ENCODE assay signal across 8 mouse cellular contexts in genomic region chr8:83165235-83165930, GRCm38 (mm10). TPM values are rescaled to one million over a fixed set of nuclear protein-coding genes. Genes with fewer than 3 reads are reported as not detected.
DNase-seq lines count a peak whose midpoint lies in the region; ATAC-seq and TF ChIP-seq lines count a peak whose summit lies in the region.

TSS of gene Tbc1d9 (plus strand) at chr8:83165352.

- peak within 1 kb of the TSS; percentile 93 for H3K27ac ChIP-seq in hindbrain, embryonic 11.5 days (ENCODE audit: low read depth, low read length)
- peak within 1 kb of the TSS; percentile 85 for H3K27ac ChIP-seq in lung, embryonic 15.5 days
- H3K27ac ChIP-seq in olfactory bulb, adult 2 months (ENCODE audit: insufficient read depth, low read depth, low read length): peak within 1 kb of the TSS; percentile 86

- no peaks in the 10 kb centered on the region for H3K9me3 ChIP-seq in hindbrain, embryonic 11.5 days (ENCODE audit: control insufficient read depth, low read length)
- no peaks in the 10 kb centered on the region for H3K9me3 ChIP-seq in lung, embryonic 15.5 days

- no peaks in the 10 kb centered on the region for H3K36me3 ChIP-seq in hindbrain, embryonic 11.5 days (ENCODE audit: control insufficient read depth, insufficient read depth, low read length)
- H3K36me3 ChIP-seq in lung, embryonic 15.5 days: no peaks in the 10 kb centered on the region

- under 1% methylated on average over 62 of the region's 63 CpGs for WGBS in hindbrain, embryonic 11.5 days
- WGBS in lung, embryonic 15.5 days: under 1% methylated on average over 63 of the region's 63 CpGs
- WGBS in olfactory bulb, adult 2 months: under 1% methylated on average over 63 of the region's 63 CpGs

- peak within 1 kb of the TSS; percentile 97 for H3K9ac ChIP-seq in hindbrain, embryonic 11.5 days (ENCODE audit: low read depth, low read length)
- H3K9ac ChIP-seq in lung, embryonic 15.5 days: peak within 1 kb of the TSS; percentile 76

- peak within 1 kb of the TSS; percentile 74 for H3K4me2 ChIP-seq in hindbrain, embryonic 11.5 days (replicated peaks; ENCODE audit: low read depth, low read length)
- H3K4me2 ChIP-seq in lung, embryonic 15.5 days: peak within 1 kb of the TSS; percentile 96

- peak within 1 kb of the TSS; percentile 86 for H3K4me3 ChIP-seq in hindbrain, embryonic 11.5 days (ENCODE audit: low read depth, low read length)
- H3K4me3 ChIP-seq in lung, embryonic 15.5 days: peak within 1 kb of the TSS; percentile 72
- H3K4me3 ChIP-seq in olfactory bulb, adult 2 months (ENCODE audit: insufficient read depth, low read depth, low read length): peak within 1 kb of the TSS; percentile 84

- 0 out of 2 replicates have a peak, but pooled peaks cover 2% of the 10 kb centered on the region for H3K4me1 ChIP-seq in hindbrain, embryonic 11.5 days (replicated peaks; ENCODE audit: control insufficient read depth, insufficient read depth, low read length)
- H3K4me1 ChIP-seq in lung, embryonic 15.5 days: peaks cover 5% of the 10 kb centered on the region; the same call in 1 of the 2 replicates
- peaks cover 2% of the 10 kb centered on the region; the same call in 1 of the 2 replicates for H3K4me1 ChIP-seq in olfactory bulb, adult 2 months (ENCODE audit: control insufficient read depth, insufficient read depth, low read length)

- ATAC-seq in hindbrain, embryonic 11.5 days (ENCODE audit: low FRiP score): peak; percentile 93
- peak; percentile 93 for ATAC-seq in lung, embryonic 15.5 days (ENCODE audit: borderline replicate concordance, extremely low read depth, low FRiP score, low TSS enrichment)

- peak; percentile 92 for DNase-seq in Muller cell, postnatal 12 days (ENCODE audit: inconsistent ontology term)
- DNase-seq in cerebellum, postnatal 14 days: peak; percentile 83 to 88
- DNase-seq in frontal cortex, postnatal 25 days (ENCODE audit: low spot score in 2 of 2): peak; percentile 44 to 49
- DNase-seq in hindbrain, embryonic 11.5 days (ENCODE audit: low spot score): peak; percentile 80
- peak; percentile 67 to 77 for DNase-seq in layer of hippocampus, postnatal 10 days (ENCODE audit: low spot score in 2 of 2)
- DNase-seq in thymus, postnatal 14 days: peak; percentile 19

- no peak; the same call in none of the 2 replicates for TF ChIP-seq POLR2A in olfactory bulb, adult 2 months (IDR thresholded peaks at IDR 0.05; ENCODE audit: insufficient read depth, low read depth, low read length)

- no peaks in the 10 kb centered on the region; the same call in 1 of the 2 replicates for H3K27me3 ChIP-seq in hindbrain, embryonic 11.5 days (ENCODE audit: control insufficient read depth, insufficient read depth, low read length)
- H3K27me3 ChIP-seq in lung, embryonic 15.5 days: 0 out of 2 replicates have a peak, but pooled peaks cover 4% of the 10 kb centered on the region

- TF ChIP-seq CTCF in olfactory bulb, adult 2 months (IDR thresholded peaks at IDR 0.05; ENCODE audit: insufficient read depth, low read depth, low read length): no peak

RNA-seq across cellular contexts. Expression of gene Tbc1d9, which starts in this region (rescaled TPM):
- 12.8 and 14.8 TPM in 2 replicates for polyA plus RNA-seq in hindbrain, embryonic 11.5 days (2014; fragmentation: Nextera tagmentation; extraction: Ambion mirVana)
- total RNA-seq in layer of hippocampus, postnatal 10 days (2021): 100 to 1,000 TPM in 1 of 2 experiments, 10 to 100 TPM in 1; 95.9 to 103 TPM
- polyA plus RNA-seq in lung, embryonic 15.5 days (2015; fragmentation: Nextera tagmentation; extraction: Ambion mirVana): 1.7 and 2.0 TPM in 2 replicates
- 56.9 TPM in 1 of 2 replicates, not detected in the other for polyA plus RNA-seq in olfactory bulb, adult 2 months (2012; ENCODE audit: insufficient read depth, insufficient read length, low replicate concordance, missing spikeins)

Comparison
In these comparisons a context has a peak if more than half of its experiments do, and no peak if none do; other contexts are left out.
1. Peak in every context shown above with its lines: DNase-seq, ATAC-seq, H3K4me3 ChIP-seq and H3K27ac ChIP-seq.
2. DNase-seq: peak in every context shown above with its lines; median percentile 92 in Muller cell, postnatal 12 days; 86 in cerebellum, postnatal 14 days; 80 in hindbrain, embryonic 11.5 days; 72 in layer of hippocampus, postnatal 10 days; 46 in frontal cortex, postnatal 25 days; 19 in thymus, postnatal 14 days.